Mouse (Mus musculus) G1E (cell line): ENCODE measurements around the gene Cdh22. TPM values are rescaled to one million over a fixed set of nuclear protein-coding genes. Genes with fewer than 3 reads are reported as not detected.

ENCODE experiments used
- ATAC-seq: 2 replicates; pipeline ENCODE4 v1.8.0; 2016; ENCODE audit warnings: mild to moderate bottlenecking; ENCODE audit not compliant: insufficient number of reproducible peaks, poor library complexity, low FRiP score, severe bottlenecking; ENCODE audit errors: extremely low read depth
- DNase-seq: peaks from one replicate; pipeline ENCODE4 v3.0.0; 2012; ENCODE audit warnings: low spot score
- H3K27me3 ChIP-seq: 2 replicates; pipeline ENCODE4 v1.6.1; 2012; ENCODE audit warnings: mild to moderate bottlenecking, low read length, inconsistent platforms; ENCODE audit not compliant: insufficient read depth
- H3K36me3 ChIP-seq: replicated peaks from 2 replicates; pipeline ENCODE3; 2012; ENCODE audit warnings: mild to moderate bottlenecking, inconsistent platforms
- H3K4me1 ChIP-seq: 2 replicates; pipeline ENCODE4 v1.6.1; 2012; ENCODE audit warnings: low read depth, low read length, inconsistent platforms, mixed read lengths; ENCODE audit not compliant: insufficient read depth
- H3K4me3 ChIP-seq: 2 replicates; pipeline ENCODE4 v1.5.1; 2012; ENCODE audit warnings: low read depth, mild to moderate bottlenecking, inconsistent platforms, low read length, moderate library complexity, mixed read lengths
- H3K9me3 ChIP-seq: replicated peaks from 2 replicates; pipeline ENCODE4 v1.6.1; 2012; ENCODE audit warnings: inconsistent platforms
- CTCF ChIP-seq: IDR thresholded peaks from 2 replicates; pipeline ENCODE4 v1.5.1; 2012; ENCODE audit warnings: low read depth, low read length, inconsistent platforms, mixed read lengths
- GATA1 ChIP-seq: IDR thresholded peaks from 2 replicates; pipeline ENCODE4 v1.6.1; 2012; ENCODE audit warnings: borderline replicate concordance, low read length, inconsistent platforms, mixed read lengths
- GATA2 ChIP-seq: IDR thresholded peaks from 2 replicates; pipeline ENCODE4 v1.6.1; 2012; ENCODE audit warnings: low read depth, low read length, inconsistent platforms, borderline replicate concordance
- POLR2AphosphoS5 ChIP-seq: IDR thresholded peaks from 2 replicates; pipeline ENCODE4 v1.6.1; 2012; ENCODE audit warnings: low read depth, low read length, inconsistent platforms; ENCODE audit not compliant: insufficient replicate concordance
- TAL1 ChIP-seq: conservative IDR thresholded peaks from 2 replicates; pipeline ENCODE4 v1.6.1; 2012; ENCODE audit warnings: low read depth, low read length, inconsistent platforms, mixed read lengths
- polyA plus RNA-seq: library from polyadenylated mRNA; stranded (reverse); fragments of >175 nt; gene quantifications from 2 replicates; pipeline ENCODE4 v1.2.3, GENCODE M21; 2012
- total RNA-seq, 2 experiments: library from RNA; stranded (forward) in 1 of 2; stranded (reverse) in 1 of 2; fragments of 200-1000 nt in 1 of 2; fragments of >200 nt in 1 of 2; fragmentation: Nextera tagmentation in 1 of 2; gene quantifications; 2 replicates each; pipeline ENCODE4 v1.2.3; 2014 to 2017

Cdh22 gene
- total and polyA plus RNA-seq, 3 experiments = 0.05 TPM; not detected in 2

GRCm38 (mm10) chr2:165112149-165112548, 122.5 kb downstream of the Cdh22 start:
- peaks cover 17% of the 10 kb centered on the region for H3K9me3 ChIP-seq
- DNase-seq = no peak
- no peaks in the 10 kb centered on the region for H3K27me3 ChIP-seq
- no peak for TF ChIP-seq POLR2AphosphoS5
- TF ChIP-seq GATA2 = no peak
- no peak for TF ChIP-seq TAL1
- no peak for TF ChIP-seq CTCF
- TF ChIP-seq GATA1 = no peak
- no peak overlapping the region; the same call in 1 of the 2 replicates for H3K4me3 ChIP-seq
- no peak for ATAC-seq
- no peaks in the 10 kb centered on the region for H3K4me1 ChIP-seq
- no peaks in the 10 kb centered on the region for H3K36me3 ChIP-seq

- H3K9me3 ChIP-seq = peaks cover 12% of the 10 kb centered on the region
- H3K27me3 ChIP-seq = no peaks in the 10 kb centered on the region
These were observed 128.1 kb downstream of the Cdh22 start for GRCm38 (mm10) chr2:165106585-165106984.

GRCm38 (mm10) chr2:165105513-165106079, 129.1 kb downstream of the Cdh22 start:
- no peak overlapping the region for H3K4me3 ChIP-seq
- DNase-seq (no peak), ATAC-seq (no peak)
- TF ChIP-seq CTCF (no peak), POLR2AphosphoS5 (no peak), GATA1 (no peak), TAL1 (no peak), GATA2 (no peak)
- H3K27me3 ChIP-seq = no peaks in the 10 kb centered on the region
- no peaks in the 10 kb centered on the region for H3K4me1 ChIP-seq
- no peaks in the 10 kb centered on the region for H3K36me3 ChIP-seq
- H3K9me3 ChIP-seq = peaks cover 11% of the 10 kb centered on the region

More at GRCm38 (mm10) chr2:165106585-165106984, 128.1 kb downstream of the Cdh22 start:
- Histone ChIP-seq H3K36me3 (no peaks in the 10 kb centered on the region), H3K4me1 (no peaks in the 10 kb centered on the region), H3K4me3 (0 out of 2 replicates have a peak overlapping the region, but pooled peaks have one; percentile 3)
- ATAC-seq = no peak
- TF ChIP-seq GATA2 = no peak
- peak; percentile 13 for DNase-seq

GRCm38 (mm10) chr2:165102920-165103319, 131.7 kb downstream of the Cdh22 start:
- H3K36me3 ChIP-seq = no peaks in the 10 kb centered on the region
- TF ChIP-seq GATA1 (no peak), TAL1 (no peak), POLR2AphosphoS5 (no peak), GATA2 (no peak), CTCF (no peak)
- DNase-seq (no peak), ATAC-seq (no peak)
- H3K4me1 ChIP-seq = no peaks in the 10 kb centered on the region
- H3K27me3 ChIP-seq = no peaks in the 10 kb centered on the region
- peaks cover 11% of the 10 kb centered on the region for H3K9me3 ChIP-seq
- H3K4me3 ChIP-seq = no peak overlapping the region

GRCm38 (mm10) chr2:165100749-165101148, 133.9 kb downstream of the Cdh22 start:
- DNase-seq (no peak), ATAC-seq (no peak; the same call in 1 of the 2 replicates)
- Histone ChIP-seq H3K4me1 (no peaks in the 10 kb centered on the region), H3K9me3 (peaks cover under 1% of the 10 kb centered on the region), H3K36me3 (no peaks in the 10 kb centered on the region), H3K4me3 (no peak overlapping the region), H3K27me3 (no peaks in the 10 kb centered on the region; the same call in 1 of the 2 replicates)
- TF ChIP-seq CTCF (no peak), POLR2AphosphoS5 (no peak), GATA1 (no peak), GATA2 (no peak), TAL1 (no peak)

GRCm38 (mm10) chr2:165098861-165099260, 135.8 kb downstream of the Cdh22 start:
- Histone ChIP-seq H3K4me1 (no peaks in the 10 kb centered on the region), H3K9me3 (no peaks in the 10 kb centered on the region; the same call in 1 of the 2 replicates), H3K4me3 (no peak overlapping the region), H3K27me3 (no peaks in the 10 kb centered on the region; the same call in 1 of the 2 replicates), H3K36me3 (no peaks in the 10 kb centered on the region)
- TF ChIP-seq TAL1 (no peak), POLR2AphosphoS5 (no peak), GATA1 (no peak), CTCF (no peak), GATA2 (no peak)
- no peak for DNase-seq
- no peak for ATAC-seq
